Mouse (Mus musculus) right cerebral cortex, postnatal 4 days (tissue): ENCODE measurements around the gene Pms1.
A peak's percentile ranks its signal among the peaks of the same experiment; 100 is the strongest.
"Not testable (repeated sequence)": the region's sequence is repeated elsewhere in the genome, so short reads cannot be mapped to it uniquely, and the experiment has no call there.

Experiments used
- DNase-seq: peaks from one replicate; pipeline ENCODE4 v3.0.0-alpha.2; 2022

Gene Pms1

GRCm38 (mm10) chr1:53296581-53297383, at the start of gene Pms1, which contains the start of the genes Ormdl1 and Gm28778:
Gene Pms1, minus strand, starts transcription at chr1:53297018.
Gene Ormdl1, plus strand, starts transcription at chr1:53297095.
Gene Gm28778, plus strand, starts transcription at chr1:53297111.
- peak; percentile 95 for DNase-seq

DNA sequence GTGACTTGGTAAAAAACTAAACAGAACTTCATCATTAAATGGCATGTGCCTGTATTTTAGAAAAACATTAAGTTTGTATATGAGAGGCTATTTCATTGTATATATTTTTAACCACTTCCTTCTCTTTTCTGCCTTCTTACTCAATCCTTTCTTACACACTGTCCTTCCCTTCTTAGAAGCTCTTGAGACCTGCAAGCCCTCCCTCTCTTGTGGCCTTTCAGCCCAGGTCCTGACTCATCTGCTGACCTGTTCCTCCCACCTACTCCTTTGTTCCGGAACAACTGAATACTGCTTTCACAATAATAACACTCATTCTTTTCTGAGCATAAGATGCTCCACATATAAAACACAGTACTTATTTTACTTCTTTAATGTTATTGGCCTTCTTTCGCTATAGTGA, 44.3 kb upstream of the Pms1 start:
- DNase-seq: no peak

GRCm38 (mm10) chr1:53337403-53337802, 40.6 kb upstream of the Pms1 start:
- DNase-seq: not testable (repeated sequence)

- no peak for DNase-seq
These were observed 38.6 kb upstream of the Pms1 start for GRCm38 (mm10) chr1:53335465-53335864.

DNA sequence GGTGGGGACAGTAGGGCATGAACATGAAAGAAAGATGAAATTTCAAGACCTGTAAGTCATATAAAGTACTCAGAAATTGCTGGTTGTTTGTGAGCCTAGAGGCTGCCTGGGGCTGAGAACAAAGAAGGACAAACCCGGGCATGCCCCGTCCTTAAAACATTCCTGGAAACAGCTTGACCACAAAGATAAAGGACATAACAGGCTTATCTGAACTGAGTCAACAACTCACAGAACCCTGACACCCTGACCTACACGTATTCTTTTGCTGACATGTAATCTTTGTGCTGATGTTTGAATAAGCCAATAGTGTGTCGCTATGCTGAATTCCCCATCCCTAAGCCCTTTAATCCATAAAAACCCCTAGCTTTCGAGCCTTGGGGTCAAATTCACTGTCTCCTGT, 36.7 kb upstream of the Pms1 start:
- not testable (repeated sequence) for DNase-seq

- no peak for DNase-seq
These were observed 28.1 kb upstream of the Pms1 start for GRCm38 (mm10) chr1:53324827-53325494.

- no peak for DNase-seq
These were observed 27.5 kb upstream of the Pms1 start for GRCm38 (mm10) chr1:53324277-53324676.

DNA sequence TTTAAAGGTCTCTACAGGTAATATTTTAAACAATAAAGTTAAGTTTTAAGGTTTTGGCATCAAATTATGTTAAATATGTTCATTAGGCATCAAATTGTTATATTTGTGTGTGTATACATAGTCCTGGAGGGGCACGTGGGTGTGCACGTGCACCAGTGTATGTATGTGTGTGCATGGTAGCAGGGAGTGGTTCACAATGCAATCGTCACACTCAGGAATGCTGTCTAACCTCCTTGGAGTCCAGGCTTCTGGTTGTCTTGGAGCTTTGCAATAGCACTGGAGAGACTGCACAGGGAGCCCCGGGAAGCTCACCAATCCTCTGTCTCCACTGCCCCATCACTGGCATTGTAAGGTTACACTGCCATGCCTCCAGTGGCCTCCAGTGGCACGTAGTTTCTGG, 26.4 kb upstream of the Pms1 start:
- DNase-seq: no peak

- DNase-seq: no peak
These were observed 25.0 kb upstream of the Pms1 start for GRCm38 (mm10) chr1:53321662-53322344.

DNA sequence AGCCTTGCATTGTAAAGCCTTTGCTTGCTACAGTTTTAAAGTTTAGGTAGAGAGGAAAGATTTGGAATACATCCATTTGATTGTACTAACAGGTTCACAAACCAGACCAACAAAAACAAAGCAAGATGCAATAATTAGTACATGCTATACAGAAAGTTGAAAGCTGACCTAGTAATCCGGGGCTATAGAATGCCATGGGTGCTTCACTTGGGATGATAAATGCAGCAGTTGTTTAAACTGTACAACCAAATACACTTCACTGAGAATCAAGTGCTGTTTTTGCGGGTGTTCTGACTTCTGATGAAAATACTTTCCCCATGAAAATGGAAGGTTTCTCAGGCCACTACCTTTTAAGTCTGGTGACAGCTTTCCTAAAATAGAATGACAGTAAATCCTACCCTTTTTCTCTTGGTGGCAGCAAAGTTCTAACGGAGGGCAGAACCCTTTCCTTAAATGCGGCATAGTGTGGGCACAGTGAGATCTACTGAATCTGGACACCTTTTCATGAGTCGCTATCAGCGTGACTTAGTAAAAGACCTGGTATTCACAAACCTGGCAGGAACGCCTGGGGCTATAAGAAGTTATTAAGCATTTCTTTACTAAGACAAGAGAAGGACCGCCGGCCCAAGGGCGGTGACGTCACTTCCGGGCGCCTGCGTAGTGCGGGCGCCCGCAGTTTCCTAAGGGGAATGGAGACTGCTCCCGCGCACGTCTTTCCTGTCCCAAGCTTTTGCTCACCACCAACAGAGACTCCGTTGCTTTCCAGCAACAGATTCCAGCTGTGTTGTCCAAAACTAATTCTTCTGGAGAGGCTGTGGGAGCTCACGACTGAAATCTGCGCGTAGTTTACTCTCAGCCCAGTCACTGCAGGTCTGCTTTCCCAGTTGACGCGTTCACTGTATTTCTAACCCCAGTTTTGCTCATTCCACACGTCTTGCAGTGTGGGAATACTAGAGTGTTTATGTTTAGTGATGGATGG, 16.5 kb upstream of the Pms1 start, which contains the start of gene Osgepl1:
Gene Osgepl1 (plus strand): TSS at position 636 of the 979 bp plus-strand sequence.
- peak; percentile 85 for DNase-seq

- no peak for DNase-seq
These were observed 3.7 kb upstream of the Pms1 start for GRCm38 (mm10) chr1:53300506-53300905.

DNA sequence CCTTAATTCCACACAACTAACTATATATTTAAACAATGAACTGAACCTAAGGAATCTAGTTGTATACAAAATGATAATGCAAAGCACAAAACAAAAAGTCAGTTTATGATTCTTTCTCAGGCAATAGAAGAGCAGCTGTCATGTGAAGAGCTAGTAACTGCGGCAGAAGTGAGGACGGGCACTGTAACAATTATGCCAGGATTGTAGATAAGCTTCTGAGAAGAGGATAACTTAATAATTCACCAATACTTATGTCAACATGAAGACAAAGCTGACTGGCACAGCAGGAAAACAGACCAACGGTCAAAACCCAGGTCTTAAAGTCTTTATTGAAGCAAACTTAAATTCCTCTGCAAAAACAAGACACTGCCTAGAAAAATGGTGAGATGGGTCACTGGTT, 5.6 kb downstream of the Pms1 start:
- no peak for DNase-seq

DNA sequence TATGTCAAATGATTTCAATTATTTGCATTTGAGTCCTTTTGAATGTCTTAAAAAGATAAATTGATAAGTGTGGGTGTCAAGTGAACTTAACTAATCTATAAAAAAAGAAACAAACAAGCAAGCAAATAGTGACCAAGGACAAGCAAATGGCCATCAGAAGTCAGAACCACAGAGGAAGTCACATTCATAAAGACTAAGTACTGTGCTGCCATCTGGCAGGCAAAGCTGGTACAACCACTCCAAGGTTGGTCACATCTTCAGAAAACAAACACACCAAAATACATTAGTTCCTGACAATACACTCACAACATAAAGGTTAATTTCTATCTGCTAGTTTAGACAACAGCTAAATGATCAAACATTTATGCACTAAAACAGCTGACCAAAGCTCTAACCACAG, 24.2 kb downstream of the Pms1 start:
- DNase-seq: peak; percentile 51

- DNase-seq: no peak
These were observed 26.9 kb downstream of the Pms1 start for GRCm38 (mm10) chr1:53269901-53270300.

DNA sequence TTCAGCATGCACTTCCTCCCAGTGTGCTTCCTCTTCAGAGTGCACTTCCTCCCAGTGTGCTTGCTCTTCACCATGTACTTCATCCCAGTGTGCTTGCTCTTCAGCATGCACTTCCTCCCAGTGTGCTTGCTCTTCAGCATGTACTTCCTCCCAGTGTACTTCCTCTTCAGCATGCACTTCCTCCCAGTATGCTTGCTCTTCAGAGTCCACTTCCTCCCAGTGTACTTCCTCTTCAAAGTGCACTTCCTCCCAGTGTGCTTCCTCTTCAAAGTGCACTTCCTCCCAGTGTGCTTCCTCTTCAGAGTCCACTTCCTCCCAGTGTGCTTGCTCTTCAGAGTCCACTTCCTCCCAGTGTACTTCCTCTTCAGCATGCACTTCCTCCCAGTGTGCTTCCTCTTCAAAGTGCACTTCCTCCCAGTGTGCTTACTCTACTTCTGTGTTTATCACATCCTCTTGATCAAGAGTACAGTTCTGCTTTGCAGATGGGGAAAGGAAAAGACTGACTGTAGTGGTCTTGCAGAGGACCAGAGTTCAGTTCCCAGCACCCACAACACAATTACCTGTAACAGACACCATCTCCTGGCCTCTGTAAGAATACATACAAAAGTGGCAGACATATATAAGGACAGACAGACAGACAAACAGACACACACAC, 31.7 kb downstream of the Pms1 start:
- DNase-seq: not testable (repeated sequence)

DNA sequence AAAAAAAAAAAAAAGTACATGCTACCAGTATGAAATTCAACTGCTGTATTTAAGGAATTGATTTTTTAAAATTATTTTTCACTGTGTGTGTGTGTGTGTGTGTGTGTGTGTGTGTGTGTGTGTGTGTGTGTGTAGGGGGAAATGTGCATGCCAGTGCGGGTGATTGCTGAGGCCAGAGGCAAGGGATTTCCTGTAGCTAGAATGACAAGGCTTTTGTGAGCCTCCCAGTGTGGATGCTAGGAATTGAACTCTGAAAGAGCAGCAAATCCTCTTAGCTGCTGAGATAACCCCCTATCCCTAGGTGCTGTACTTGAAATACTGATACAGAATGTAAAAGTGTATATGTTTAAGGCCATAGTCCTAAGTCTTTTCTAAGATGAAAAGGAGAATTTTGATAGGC, 70.8 kb downstream of the Pms1 start:
- no peak for DNase-seq

- no peak for DNase-seq
These were observed 71.2 kb downstream of the Pms1 start for GRCm38 (mm10) chr1:53225616-53226015.

GRCm38 (mm10) chr1:53224775-53225174, 72.0 kb downstream of the Pms1 start:
- DNase-seq: no peak

DNA sequence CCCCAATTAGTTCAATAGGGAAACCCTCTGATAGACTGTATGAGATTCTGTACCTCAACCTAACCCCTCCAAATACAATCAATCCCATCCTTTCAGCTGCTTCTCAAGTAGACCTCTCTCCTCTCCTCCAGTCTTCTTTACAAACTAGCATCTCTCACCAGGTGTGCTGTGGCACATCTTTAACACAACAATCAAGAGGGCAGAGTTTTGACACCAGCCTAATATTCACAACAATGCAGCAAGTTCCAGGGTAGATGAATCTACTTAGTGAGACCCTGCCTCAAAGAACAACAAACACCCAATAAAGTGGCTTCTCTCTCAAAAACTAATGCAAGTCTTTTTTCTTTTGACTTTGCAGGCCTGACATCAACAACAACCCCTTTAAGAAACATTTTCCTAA, 86.7 kb downstream of the Pms1 start:
- no peak for DNase-seq

GRCm38 (mm10) chr1:53203902-53204301, 92.9 kb downstream of the Pms1 start:
- no peak for DNase-seq

- DNase-seq: no peak
These were observed 95.1 kb downstream of the Pms1 start for GRCm38 (mm10) chr1:53201630-53202199.
